Mouse (Mus musculus): Measurements from ENCODE around the gene Acat2. TPM values are rescaled to one million over a fixed set of nuclear protein-coding genes. Genes with fewer than 3 reads are reported as not detected.
A peak's percentile ranks its signal among the peaks of the same experiment; 100 is the strongest.
"Not testable (repeated sequence)": the region's sequence is repeated elsewhere in the genome, so short reads cannot be mapped to it uniquely, and the experiment has no call there.

Gene Acat2
- 211 and 216 TPM in 2 replicates for polyA plus RNA-seq (2014; fragmentation: Nextera tagmentation; extraction: Ambion mirVana)

GRCm38 (mm10) chr17:12960331-12960873 is at the start of gene Acat2:
Gene Acat2, minus strand, starts transcription at chr17:12960747.
- H3K4me2 ChIP-seq (ENCODE audit: low read length) = peak within 1 kb of the TSS; percentile 63
- whole genome bisulfite sequencing = 0% methylated on average over 42 of the region's 42 CpGs
- peak; percentile 99 for ATAC-seq

GRCm38 (mm10) chr17:13009887-13010286 is 49.3 kb upstream of the Acat2 start:
- 34% methylated on average over 3 of the region's 3 CpGs for WGBS
- peak; percentile 88 for DNase-seq (ENCODE audit: low spot score)

More at GRCm38 (mm10) chr17:12960331-12960873, at the start of gene Acat2:
- peak within 1 kb of the TSS; percentile 88 for H3K27ac ChIP-seq (ENCODE audit: low read depth, low read length)
- H3K27me3 ChIP-seq (replicated peaks; ENCODE audit: control insufficient read depth, insufficient read depth, low read length) = no peaks in the 10 kb centered on the region
- H3K36me3 ChIP-seq (ENCODE audit: control insufficient read depth, insufficient read depth, low read length) = peaks cover 27% of the 10 kb centered on the region
- peak; percentile 97 for DNase-seq (ENCODE audit: low spot score)
- no peaks in the 10 kb centered on the region for H3K9me3 ChIP-seq (replicated peaks; ENCODE audit: control insufficient read depth, low read length)
- peaks cover 9% of the 10 kb centered on the region; the same call in 1 of the 2 replicates for H3K4me1 ChIP-seq (ENCODE audit: control insufficient read depth, insufficient read depth, low read length)
- peak within 1 kb of the TSS; percentile 65 for H3K9ac ChIP-seq (ENCODE audit: low read length)
- H3K4me3 ChIP-seq (ENCODE audit: low read depth, low read length) = peak within 1 kb of the TSS; percentile 60

GRCm38 (mm10) chr17:13008528-13008927 is 48.0 kb upstream of the Acat2 start:
- H3K27ac ChIP-seq (ENCODE audit: low read depth, low read length) = no peak overlapping the region
- peak overlapping the region; percentile 61 for H3K4me2 ChIP-seq (ENCODE audit: low read length)
- ATAC-seq (no peak; the same call in 1 of the 2 replicates), DNase-seq (ENCODE audit: low spot score) (no peak)
- H3K4me3 ChIP-seq (ENCODE audit: low read depth, low read length) = peak overlapping the region; percentile 83
- H3K9ac ChIP-seq (ENCODE audit: low read length) = peak overlapping the region; percentile 79
- peaks cover 6% of the 10 kb centered on the region for H3K4me1 ChIP-seq (ENCODE audit: control insufficient read depth, insufficient read depth, low read length)
- WGBS = under 1% methylated on average over 10 of the region's 10 CpGs
- peaks cover 19% of the 10 kb centered on the region for H3K36me3 ChIP-seq (ENCODE audit: control insufficient read depth, insufficient read depth, low read length)
- H3K27me3 ChIP-seq (replicated peaks; ENCODE audit: control insufficient read depth, insufficient read depth, low read length) = no peaks in the 10 kb centered on the region
- H3K9me3 ChIP-seq (replicated peaks; ENCODE audit: control insufficient read depth, low read length) = no peaks in the 10 kb centered on the region

More at GRCm38 (mm10) chr17:13009887-13010286, 49.3 kb upstream of the Acat2 start:
- ATAC-seq = no peak
- Histone ChIP-seq H3K9me3 (replicated peaks; ENCODE audit: control insufficient read depth, low read length) (no peaks in the 10 kb centered on the region), H3K4me1 (ENCODE audit: control insufficient read depth, insufficient read depth, low read length) (peaks cover 6% of the 10 kb centered on the region), H3K27me3 (replicated peaks; ENCODE audit: control insufficient read depth, insufficient read depth, low read length) (no peaks in the 10 kb centered on the region), H3K36me3 (ENCODE audit: control insufficient read depth, insufficient read depth, low read length) (peaks cover 31% of the 10 kb centered on the region), H3K4me3 (ENCODE audit: low read depth, low read length) (no peak overlapping the region), H3K9ac (ENCODE audit: low read length) (no peak overlapping the region), H3K27ac (ENCODE audit: low read depth, low read length) (no peak overlapping the region), H3K4me2 (ENCODE audit: low read length) (no peak overlapping the region)

- H3K4me2 ChIP-seq (ENCODE audit: low read length) = peak overlapping the region; percentile 61
- DNase-seq (ENCODE audit: low spot score) (peak; percentile 97), ATAC-seq (peak; percentile 98)
- H3K9ac ChIP-seq (ENCODE audit: low read length) = peak overlapping the region; percentile 79
- under 1% methylated on average over 69 of the region's 76 CpGs for WGBS
- H3K27ac ChIP-seq (ENCODE audit: low read depth, low read length) = peak overlapping the region; percentile 77
- H3K27me3 ChIP-seq (replicated peaks; ENCODE audit: control insufficient read depth, insufficient read depth, low read length) = no peaks in the 10 kb centered on the region
- no peaks in the 10 kb centered on the region for H3K9me3 ChIP-seq (replicated peaks; ENCODE audit: control insufficient read depth, low read length)
- peaks cover 6% of the 10 kb centered on the region for H3K4me1 ChIP-seq (ENCODE audit: control insufficient read depth, insufficient read depth, low read length)
- H3K4me3 ChIP-seq (ENCODE audit: low read depth, low read length) = peak overlapping the region; percentile 83
- H3K36me3 ChIP-seq (ENCODE audit: control insufficient read depth, insufficient read depth, low read length) = peaks cover 12% of the 10 kb centered on the region
Measured at GRCm38 (mm10) chr17:13007730-13008425, 47.3 kb upstream of the Acat2 start.

GRCm38 (mm10) chr17:13006984-13007383 is 46.4 kb upstream of the Acat2 start:
- no peak overlapping the region for H3K27ac ChIP-seq (ENCODE audit: low read depth, low read length)
- peak overlapping the region; percentile 79; the same call in 1 of the 2 replicates for H3K9ac ChIP-seq (ENCODE audit: low read length)
- H3K4me3 ChIP-seq (ENCODE audit: low read depth, low read length) = peak overlapping the region; percentile 83; the same call in 1 of the 2 replicates
- no peaks in the 10 kb centered on the region for H3K27me3 ChIP-seq (replicated peaks; ENCODE audit: control insufficient read depth, insufficient read depth, low read length)
- peaks cover 5% of the 10 kb centered on the region for H3K36me3 ChIP-seq (ENCODE audit: control insufficient read depth, insufficient read depth, low read length)
- WGBS = 47% methylated on average over 5 of the region's 5 CpGs
- peaks cover 6% of the 10 kb centered on the region for H3K4me1 ChIP-seq (ENCODE audit: control insufficient read depth, insufficient read depth, low read length)
- peak overlapping the region; percentile 61 for H3K4me2 ChIP-seq (ENCODE audit: low read length)
- DNase-seq (ENCODE audit: low spot score) (no peak), ATAC-seq (no peak)
- H3K9me3 ChIP-seq (replicated peaks; ENCODE audit: control insufficient read depth, low read length) = no peaks in the 10 kb centered on the region

- 90% methylated on average over 2 of the region's 2 CpGs for WGBS
- not testable (repeated sequence) for ATAC-seq; H3K27me3 ChIP-seq (replicated peaks; ENCODE audit: control insufficient read depth, insufficient read depth, low read length); H3K27ac ChIP-seq (ENCODE audit: low read depth, low read length); H3K9me3 ChIP-seq (replicated peaks; ENCODE audit: control insufficient read depth, low read length); H3K36me3 ChIP-seq (ENCODE audit: control insufficient read depth, insufficient read depth, low read length); H3K4me1 ChIP-seq (ENCODE audit: control insufficient read depth, insufficient read depth, low read length); DNase-seq (ENCODE audit: low spot score)
- peak within 1 kb of the TSS; percentile 61 for H3K4me2 ChIP-seq (ENCODE audit: low read length)
- peak within 1 kb of the TSS; percentile 83 for H3K4me3 ChIP-seq (ENCODE audit: low read depth, low read length)
- peak within 1 kb of the TSS; percentile 79 for H3K9ac ChIP-seq (ENCODE audit: low read length)
Measured at GRCm38 (mm10) chr17:13006546-13006945, 46.0 kb upstream of the Acat2 start, which contains the start of gene Sod2. Gene Sod2, plus strand, starts transcription at chr17:13006846.

GRCm38 (mm10) chr17:13004436-13004835 is 43.9 kb upstream of the Acat2 start:
- H3K4me2 ChIP-seq (ENCODE audit: low read length); H3K9me3 ChIP-seq (replicated peaks; ENCODE audit: control insufficient read depth, low read length); H3K36me3 ChIP-seq (ENCODE audit: control insufficient read depth, insufficient read depth, low read length); H3K27ac ChIP-seq (ENCODE audit: low read depth, low read length); H3K4me1 ChIP-seq (ENCODE audit: control insufficient read depth, insufficient read depth, low read length); DNase-seq (ENCODE audit: low spot score); H3K27me3 ChIP-seq (replicated peaks; ENCODE audit: control insufficient read depth, insufficient read depth, low read length); ATAC-seq; H3K9ac ChIP-seq (ENCODE audit: low read length); H3K4me3 ChIP-seq (ENCODE audit: low read depth, low read length): not testable (repeated sequence)
- WGBS = 80% methylated on average over 2 of the region's 2 CpGs

GRCm38 (mm10) chr17:13002243-13002642 is 41.7 kb upstream of the Acat2 start:
- H3K9ac ChIP-seq (ENCODE audit: low read length); H3K27me3 ChIP-seq (replicated peaks; ENCODE audit: control insufficient read depth, insufficient read depth, low read length); H3K9me3 ChIP-seq (replicated peaks; ENCODE audit: control insufficient read depth, low read length); DNase-seq (ENCODE audit: low spot score); H3K4me3 ChIP-seq (ENCODE audit: low read depth, low read length); H3K4me1 ChIP-seq (ENCODE audit: control insufficient read depth, insufficient read depth, low read length); H3K27ac ChIP-seq (ENCODE audit: low read depth, low read length); H3K4me2 ChIP-seq (ENCODE audit: low read length); ATAC-seq; H3K36me3 ChIP-seq (ENCODE audit: control insufficient read depth, insufficient read depth, low read length): not testable (repeated sequence)
- 92% methylated on average over 5 of the region's 5 CpGs for WGBS

GRCm38 (mm10) chr17:12999069-12999468 is 38.5 kb upstream of the Acat2 start:
- no peak overlapping the region for H3K27ac ChIP-seq (ENCODE audit: low read depth, low read length)
- H3K9me3 ChIP-seq (replicated peaks; ENCODE audit: control insufficient read depth, low read length) = no peaks in the 10 kb centered on the region
- H3K27me3 ChIP-seq (replicated peaks; ENCODE audit: control insufficient read depth, insufficient read depth, low read length) = no peaks in the 10 kb centered on the region
- 67% methylated on average over 6 of the region's 6 CpGs for WGBS
- no peaks in the 10 kb centered on the region for H3K36me3 ChIP-seq (ENCODE audit: control insufficient read depth, insufficient read depth, low read length)
- H3K4me1 ChIP-seq (ENCODE audit: control insufficient read depth, insufficient read depth, low read length) = no peaks in the 10 kb centered on the region
- no peak for ATAC-seq
- DNase-seq (ENCODE audit: low spot score) = no peak
- H3K9ac ChIP-seq (ENCODE audit: low read length) = no peak overlapping the region
- no peak overlapping the region for H3K4me3 ChIP-seq (ENCODE audit: low read depth, low read length)
- no peak overlapping the region for H3K4me2 ChIP-seq (ENCODE audit: low read length)

Data from forebrain, embryonic 14.5 days (tissue).